Mouse (Mus musculus): ENCODE data around the gene Pi16. TPM values are rescaled to one million over a fixed set of nuclear protein-coding genes. Genes with fewer than 3 reads are reported as not detected.
"Not testable (repeated sequence)": the region's sequence is repeated elsewhere in the genome, so short reads cannot be mapped to it uniquely, and the experiment has no call there.

Gene Pi16
- total and polyA plus RNA-seq, 3 experiments = 24.1 to 63.1 (median 40.7) TPM

GRCm38 (mm10) chr17:29343241-29343640 is 25.8 kb downstream of the Pi16 start:
- 68% methylated on average over 5 of the region's 5 CpGs for WGBS
- no peaks in the 10 kb centered on the region; the same call in 1 of the 2 replicates for H3K36me3 ChIP-seq (ENCODE audit: control insufficient read depth, insufficient read depth, low read length)
- DNase-seq = no peak
- peaks cover 4% of the 10 kb centered on the region; the same call in 1 of the 2 replicates for H3K79me2 ChIP-seq (replicated peaks; ENCODE audit: control insufficient read depth, insufficient read depth, low read length)
- intact Hi-C loops (cut with DNase I) = no loop called here
- TF ChIP-seq POLR2A (IDR thresholded peaks at IDR 0.05; ENCODE audit: insufficient read depth, low read depth, low read length) (peak; percentile 27; the same call in 1 of the 2 replicates), CTCF (IDR thresholded peaks at IDR 0.05) (no peak)
- no peaks in the 10 kb centered on the region for H3K27me3 ChIP-seq (ENCODE audit: control insufficient read depth, insufficient read depth, low read length)
- no peak overlapping the region for H3K9ac ChIP-seq (ENCODE audit: low read depth, low read length)
- peaks cover 39% of the 10 kb centered on the region for H3K4me1 ChIP-seq (ENCODE audit: control insufficient read depth, insufficient read depth, low read length)
- no peak overlapping the region for H3K4me3 ChIP-seq
- H3K27ac ChIP-seq = no peak overlapping the region

DNA sequence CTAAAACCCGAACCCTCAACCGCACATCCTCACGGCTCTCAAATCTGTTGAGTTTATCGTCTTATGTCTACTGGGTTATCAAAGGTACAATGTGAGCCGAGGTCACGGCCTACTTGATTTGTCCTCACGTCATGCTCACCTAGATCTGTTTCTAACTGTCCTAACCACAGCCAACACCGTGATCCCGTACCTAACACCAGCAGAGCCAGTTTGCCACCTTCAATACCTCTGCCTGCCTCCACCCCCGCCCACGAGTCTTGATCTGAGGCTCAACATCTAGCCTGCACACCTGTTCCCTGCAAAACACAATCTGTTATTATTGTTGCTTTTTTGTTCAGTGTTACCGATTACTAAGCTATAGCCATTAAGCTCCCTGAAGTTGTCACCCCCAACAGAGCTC is 27.8 kb downstream of the Pi16 start:
- Histone ChIP-seq H3K4me3 (no peak overlapping the region), H3K27ac (no peak overlapping the region), H3K4me1 (ENCODE audit: control insufficient read depth, insufficient read depth, low read length) (peaks cover 26% of the 10 kb centered on the region), H3K27me3 (ENCODE audit: control insufficient read depth, insufficient read depth, low read length) (no peaks in the 10 kb centered on the region), H3K9ac (ENCODE audit: low read depth, low read length) (no peak overlapping the region), H3K36me3 (ENCODE audit: control insufficient read depth, insufficient read depth, low read length) (no peaks in the 10 kb centered on the region), H3K79me2 (replicated peaks; ENCODE audit: control insufficient read depth, insufficient read depth, low read length) (peaks cover 4% of the 10 kb centered on the region; the same call in 1 of the 2 replicates)
- DNase-seq = no peak
- 74% methylated on average over 12 of the region's 12 CpGs for WGBS
- TF ChIP-seq EP300 (IDR thresholded peaks at IDR 0.05; ENCODE audit: insufficient read depth, low read depth, low read length) (no peak), POLR2A (IDR thresholded peaks at IDR 0.05; ENCODE audit: insufficient read depth, low read depth, low read length) (no peak), CTCF (IDR thresholded peaks at IDR 0.05) (no peak)
- intact Hi-C loops (cut with DNase I) = no loop called here

- peak; percentile 51 to 62 for DNase-seq
- Histone ChIP-seq H3K9ac (ENCODE audit: low read depth, low read length) (peak overlapping the region; percentile 79), H3K27ac (peak overlapping the region; percentile 80), H3K4me1 (ENCODE audit: control insufficient read depth, insufficient read depth, low read length) (peaks cover 19% of the 10 kb centered on the region), H3K27me3 (ENCODE audit: control insufficient read depth, insufficient read depth, low read length) (no peaks in the 10 kb centered on the region), H3K4me3 (peak overlapping the region; percentile 72), H3K79me2 (replicated peaks; ENCODE audit: control insufficient read depth, insufficient read depth, low read length) (peaks cover 4% of the 10 kb centered on the region; the same call in 1 of the 2 replicates), H3K36me3 (ENCODE audit: control insufficient read depth, insufficient read depth, low read length) (no peaks in the 10 kb centered on the region)
- intact Hi-C loops (cut with DNase I) = no loop called here
- TF ChIP-seq POLR2A (IDR thresholded peaks at IDR 0.05; ENCODE audit: insufficient read depth, low read depth, low read length) = no peak
- TF ChIP-seq EP300 (IDR thresholded peaks at IDR 0.05; ENCODE audit: insufficient read depth, low read depth, low read length) = no peak
- TF ChIP-seq CTCF (IDR thresholded peaks at IDR 0.05) = no peak
- 3% methylated on average over 11 of the region's 11 CpGs for whole genome bisulfite sequencing
Observed at GRCm38 (mm10) chr17:29346496-29347125, 29.1 kb downstream of the Pi16 start.

- DNase-seq = no peak
- H3K9ac ChIP-seq (ENCODE audit: low read depth, low read length) = peak overlapping the region; percentile 79
- H3K27me3 ChIP-seq (ENCODE audit: control insufficient read depth, insufficient read depth, low read length) = no peaks in the 10 kb centered on the region
- WGBS = under 1% methylated on average over 43 of the region's 45 CpGs
- TF ChIP-seq EP300 (IDR thresholded peaks at IDR 0.05; ENCODE audit: insufficient read depth, low read depth, low read length) (no peak), POLR2A (IDR thresholded peaks at IDR 0.05; ENCODE audit: insufficient read depth, low read depth, low read length) (no peak), CTCF (IDR thresholded peaks at IDR 0.05) (no peak)
- peak overlapping the region; percentile 80 for H3K27ac ChIP-seq
- peaks cover 4% of the 10 kb centered on the region; the same call in 1 of the 2 replicates for H3K79me2 ChIP-seq (replicated peaks; ENCODE audit: control insufficient read depth, insufficient read depth, low read length)
- peaks cover 15% of the 10 kb centered on the region for H3K4me1 ChIP-seq (ENCODE audit: control insufficient read depth, insufficient read depth, low read length)
- no peaks in the 10 kb centered on the region for H3K36me3 ChIP-seq (ENCODE audit: control insufficient read depth, insufficient read depth, low read length)
- peak overlapping the region; percentile 72 for H3K4me3 ChIP-seq
- intact Hi-C loops (cut with DNase I) = no loop called here
Observed at GRCm38 (mm10) chr17:29347126-29347644, 29.7 kb downstream of the Pi16 start.

- no peaks in the 10 kb centered on the region for H3K27me3 ChIP-seq (ENCODE audit: control insufficient read depth, insufficient read depth, low read length)
- TF ChIP-seq CTCF (IDR thresholded peaks at IDR 0.05) (no peak), POLR2A (IDR thresholded peaks at IDR 0.05; ENCODE audit: insufficient read depth, low read depth, low read length) (peak; percentile 97), EP300 (IDR thresholded peaks at IDR 0.05; ENCODE audit: insufficient read depth, low read depth, low read length) (0 out of 2 replicates have a peak, but pooled peaks have one; percentile 51)
- H3K79me2 ChIP-seq (replicated peaks; ENCODE audit: control insufficient read depth, insufficient read depth, low read length) = peaks cover 4% of the 10 kb centered on the region; the same call in 1 of the 2 replicates
- H3K4me3 ChIP-seq = peak within 1 kb of the TSS; percentile 72
- peak; percentile 100 for DNase-seq
- H3K4me1 ChIP-seq (ENCODE audit: control insufficient read depth, insufficient read depth, low read length) = peaks cover 10% of the 10 kb centered on the region
- H3K9ac ChIP-seq (ENCODE audit: low read depth, low read length) = peak within 1 kb of the TSS; percentile 79
- WGBS = 2% methylated on average over 50 of the region's 53 CpGs
- intact Hi-C loops (cut with DNase I) = no loop called here
- no peaks in the 10 kb centered on the region for H3K36me3 ChIP-seq (ENCODE audit: control insufficient read depth, insufficient read depth, low read length)
- peak within 1 kb of the TSS; percentile 95 for H3K27ac ChIP-seq
Observed at GRCm38 (mm10) chr17:29347645-29348256, 30.3 kb downstream of the Pi16 start, which contains the start of gene Mtch1. TSS of gene Mtch1 (minus strand) at chr17:29347934.

- WGBS = 85% methylated on average over 2 of the region's 2 CpGs
- intact Hi-C loops (cut with DNase I) = no loop called here
- H3K9ac ChIP-seq (ENCODE audit: low read depth, low read length) = no peak overlapping the region
- DNase-seq = no peak
- no peak overlapping the region for H3K27ac ChIP-seq
- H3K36me3 ChIP-seq (ENCODE audit: control insufficient read depth, insufficient read depth, low read length) = no peaks in the 10 kb centered on the region
- H3K79me2 ChIP-seq (replicated peaks; ENCODE audit: control insufficient read depth, insufficient read depth, low read length) = peaks cover 4% of the 10 kb centered on the region; the same call in 1 of the 2 replicates
- H3K4me1 ChIP-seq (ENCODE audit: control insufficient read depth, insufficient read depth, low read length) = peaks cover 8% of the 10 kb centered on the region
- no peaks in the 10 kb centered on the region for H3K27me3 ChIP-seq (ENCODE audit: control insufficient read depth, insufficient read depth, low read length)
- no peak overlapping the region for H3K4me3 ChIP-seq
- TF ChIP-seq POLR2A (IDR thresholded peaks at IDR 0.05; ENCODE audit: insufficient read depth, low read depth, low read length) (no peak), EP300 (IDR thresholded peaks at IDR 0.05; ENCODE audit: insufficient read depth, low read depth, low read length) (no peak), CTCF (IDR thresholded peaks at IDR 0.05) (no peak)
Observed at GRCm38 (mm10) chr17:29348996-29349395, 31.5 kb downstream of the Pi16 start.

- not testable (repeated sequence) for H3K27ac ChIP-seq
Observed at GRCm38 (mm10) chr17:29351056-29351455, 33.6 kb downstream of the Pi16 start.

More at GRCm38 (mm10) chr17:29351056-29351455, 33.6 kb downstream of the Pi16 start:
- H3K4me3 ChIP-seq; intact Hi-C loops (cut with DNase I); DNase-seq; H3K9ac ChIP-seq (ENCODE audit: low read depth, low read length); H3K79me2 ChIP-seq (replicated peaks; ENCODE audit: control insufficient read depth, insufficient read depth, low read length); H3K36me3 ChIP-seq (ENCODE audit: control insufficient read depth, insufficient read depth, low read length); H3K27me3 ChIP-seq (ENCODE audit: control insufficient read depth, insufficient read depth, low read length): not testable (repeated sequence)
- H3K4me1 ChIP-seq (ENCODE audit: control insufficient read depth, insufficient read depth, low read length) = peaks cover 12% of the 10 kb centered on the region
- 82% methylated on average over 5 of the region's 5 CpGs for WGBS
